32 mouse cellular contexts compared by ENCODE assay signal in genomic region chr3:28652574-28652973, GRCm38 (mm10). TPM values are rescaled to one million over a fixed set of nuclear protein-coding genes. Genes with fewer than 3 reads are reported as not detected.
"Had no signal": no experiment of that assay in that cellular context is flagged by ENCODE, and none has a peak within 500 bp of the region (broad histone marks: within the 10 kb centered on the region; RNA-seq: fewer than 3 reads in every experiment).

No protein-coding gene starts in this region.

- H3K9ac ChIP-seq: heart, embryonic 12.5 days; hindbrain, embryonic 13.5 days; intestine, embryonic 15.5 days; limb, embryonic 13.5 days; limb, embryonic 15.5 days; liver, embryonic 12.5 days; liver, embryonic 14.5 days had no signal

- H3K4me3 ChIP-seq: heart, adult 2 months; heart, embryonic 12.5 days; hindbrain, embryonic 10.5 days; hindbrain, embryonic 13.5 days; intestine, embryonic 15.5 days; layer of hippocampus, adult 2 months; left cerebral cortex, adult 2 months; limb, embryonic 13.5 days; limb, embryonic 15.5 days; liver, embryonic 12.5 days had no signal

- H3K4me1 ChIP-seq: heart, embryonic 12.5 days; hindbrain, embryonic 10.5 days; hindbrain, embryonic 13.5 days; intestine, embryonic 15.5 days; limb, embryonic 13.5 days; limb, embryonic 15.5 days; liver, embryonic 12.5 days had no signal

- DNase-seq: gastrocnemius, postnatal 14 days; gastrocnemius, postnatal 36 days; heart, adult 11 months; heart, adult 2 months; heart, postnatal 10 days; heart, postnatal 4 days; kidney, adult 18-20 months; kidney, adult 8-10 months; kidney, postnatal 10 days; kidney, postnatal 25 days; kidney, postnatal 4 days had no signal

- ATAC-seq: hindbrain, embryonic 16.5 days; inflammation-experienced regulatory T-cells, adult 6 months; intestine, embryonic 15.5 days; intestine, postnatal 0 days; liver, embryonic 12.5 days had no signal

- H3K36me3 ChIP-seq: intestine, embryonic 15.5 days; limb, embryonic 13.5 days; limb, embryonic 15.5 days; liver, embryonic 12.5 days had no signal

- H3K27ac ChIP-seq: heart, adult 2 months; hindbrain, embryonic 10.5 days; hindbrain, embryonic 13.5 days; intestine, embryonic 15.5 days; layer of hippocampus, adult 2 months; limb, embryonic 13.5 days; limb, embryonic 15.5 days; liver, embryonic 12.5 days; liver, embryonic 14.5 days had no signal

- H3K9me3 ChIP-seq: heart, embryonic 12.5 days; hindbrain, embryonic 10.5 days; hindbrain, embryonic 13.5 days; intestine, embryonic 15.5 days; limb, embryonic 13.5 days; limb, embryonic 15.5 days; liver, embryonic 12.5 days had no signal

- H3K4me2 ChIP-seq: heart, embryonic 12.5 days; hindbrain, embryonic 13.5 days; intestine, embryonic 15.5 days; limb, embryonic 13.5 days; limb, embryonic 15.5 days; liver, embryonic 12.5 days had no signal

- H3K27me3 ChIP-seq: heart, embryonic 12.5 days; hindbrain, embryonic 13.5 days; intestine, embryonic 15.5 days; limb, embryonic 13.5 days; limb, embryonic 15.5 days; liver, embryonic 12.5 days had no signal

RNA-seq across cellular contexts. Expression of gene Slc2a2, which starts 45.1 kb away (rescaled TPM):
- total RNA-seq: gastrocnemius, adult 8-10 months; gastrocnemius, postnatal 14 days; gastrocnemius, postnatal 36 days; heart, postnatal 25 days; heart, postnatal 4 days; layer of hippocampus, adult 2 months; layer of hippocampus, postnatal 10 days; layer of hippocampus, postnatal 25 days; left cerebral cortex, adult 2 months; left cerebral cortex, postnatal 14 days; left cerebral cortex, postnatal 36 days had no signal
- polyA plus RNA-seq: heart, embryonic 14.5 days; hindbrain, embryonic 10.5 days; limb, embryonic 11.5 days had no signal
